Mouse (Mus musculus) G1E (cell line): ENCODE data around the gene Ppbp. TPM values are rescaled to one million over a fixed set of nuclear protein-coding genes. Genes with fewer than 3 reads are reported as not detected.
"Not testable (repeated sequence)": the region's sequence is repeated elsewhere in the genome, so short reads cannot be mapped to it uniquely, and the experiment has no call there.

Source experiments
- ATAC-seq: 2 replicates; pipeline ENCODE4 v1.8.0; 2016; ENCODE audit warnings: mild to moderate bottlenecking; ENCODE audit not compliant: insufficient number of reproducible peaks, poor library complexity, low FRiP score, severe bottlenecking; ENCODE audit errors: extremely low read depth
- DNase-seq: peaks from one replicate; pipeline ENCODE4 v3.0.0; 2012; ENCODE audit warnings: low spot score
- H3K27me3 ChIP-seq: 2 replicates; pipeline ENCODE4 v1.6.1; 2012; ENCODE audit warnings: mild to moderate bottlenecking, low read length, inconsistent platforms; ENCODE audit not compliant: insufficient read depth
- H3K36me3 ChIP-seq: replicated peaks from 2 replicates; pipeline ENCODE3; 2012; ENCODE audit warnings: mild to moderate bottlenecking, inconsistent platforms
- H3K4me1 ChIP-seq: 2 replicates; pipeline ENCODE4 v1.6.1; 2012; ENCODE audit warnings: low read depth, low read length, inconsistent platforms, mixed read lengths; ENCODE audit not compliant: insufficient read depth
- H3K4me3 ChIP-seq: 2 replicates; pipeline ENCODE4 v1.5.1; 2012; ENCODE audit warnings: low read depth, mild to moderate bottlenecking, inconsistent platforms, low read length, moderate library complexity, mixed read lengths
- H3K9me3 ChIP-seq: replicated peaks from 2 replicates; pipeline ENCODE4 v1.6.1; 2012; ENCODE audit warnings: inconsistent platforms
- CTCF ChIP-seq: IDR thresholded peaks from 2 replicates; pipeline ENCODE4 v1.5.1; 2012; ENCODE audit warnings: low read depth, low read length, inconsistent platforms, mixed read lengths
- GATA1 ChIP-seq: IDR thresholded peaks from 2 replicates; pipeline ENCODE4 v1.6.1; 2012; ENCODE audit warnings: borderline replicate concordance, low read length, inconsistent platforms, mixed read lengths
- GATA2 ChIP-seq: IDR thresholded peaks from 2 replicates; pipeline ENCODE4 v1.6.1; 2012; ENCODE audit warnings: low read depth, low read length, inconsistent platforms, borderline replicate concordance
- POLR2AphosphoS5 ChIP-seq: IDR thresholded peaks from 2 replicates; pipeline ENCODE4 v1.6.1; 2012; ENCODE audit warnings: low read depth, low read length, inconsistent platforms; ENCODE audit not compliant: insufficient replicate concordance
- TAL1 ChIP-seq: conservative IDR thresholded peaks from 2 replicates; pipeline ENCODE4 v1.6.1; 2012; ENCODE audit warnings: low read depth, low read length, inconsistent platforms, mixed read lengths
- polyA plus RNA-seq: library from polyadenylated mRNA; stranded (reverse); fragments of >175 nt; gene quantifications from 2 replicates; pipeline ENCODE4 v1.2.3, GENCODE M21; 2012
- total RNA-seq, 2 experiments: library from RNA; stranded (forward) in 1 of 2; stranded (reverse) in 1 of 2; fragments of 200-1000 nt in 1 of 2; fragments of >200 nt in 1 of 2; fragmentation: Nextera tagmentation in 1 of 2; gene quantifications; 2 replicates each; pipeline ENCODE4 v1.2.3; 2014 to 2017

Gene Ppbp
- total and polyA plus RNA-seq, 3 experiments: 0.51 to 9.5 (median 1.4) TPM

DNA sequence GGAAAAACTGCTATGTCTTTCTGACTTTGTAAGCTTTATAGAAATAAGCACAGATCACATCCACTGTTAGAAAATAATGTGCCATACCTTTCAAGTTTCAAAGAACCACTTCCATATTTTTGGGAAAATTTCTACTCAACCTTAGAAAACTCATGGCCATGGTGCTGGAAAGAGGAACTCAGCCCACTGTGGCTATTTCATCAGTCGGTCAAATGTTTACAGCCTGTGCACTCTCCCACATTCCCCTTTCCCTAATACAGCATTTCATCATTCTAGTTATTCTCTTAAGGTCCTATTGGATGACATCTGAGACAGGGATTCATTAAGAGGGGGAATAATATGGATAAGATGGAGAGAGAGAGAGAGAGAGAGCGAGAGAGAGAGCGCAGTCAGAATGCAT is 15.4 kb downstream of the Ppbp start:
- DNase-seq: no peak
- H3K36me3 ChIP-seq: no peaks in the 10 kb centered on the region
- peaks cover 39% of the 10 kb centered on the region for H3K4me1 ChIP-seq
- no peaks in the 10 kb centered on the region for H3K27me3 ChIP-seq
- ATAC-seq: no peak
- no peaks in the 10 kb centered on the region for H3K9me3 ChIP-seq
- TF ChIP-seq TAL1 (no peak), GATA1 (no peak), GATA2 (no peak), CTCF (no peak), POLR2AphosphoS5 (no peak)
- no peak overlapping the region for H3K4me3 ChIP-seq

DNA sequence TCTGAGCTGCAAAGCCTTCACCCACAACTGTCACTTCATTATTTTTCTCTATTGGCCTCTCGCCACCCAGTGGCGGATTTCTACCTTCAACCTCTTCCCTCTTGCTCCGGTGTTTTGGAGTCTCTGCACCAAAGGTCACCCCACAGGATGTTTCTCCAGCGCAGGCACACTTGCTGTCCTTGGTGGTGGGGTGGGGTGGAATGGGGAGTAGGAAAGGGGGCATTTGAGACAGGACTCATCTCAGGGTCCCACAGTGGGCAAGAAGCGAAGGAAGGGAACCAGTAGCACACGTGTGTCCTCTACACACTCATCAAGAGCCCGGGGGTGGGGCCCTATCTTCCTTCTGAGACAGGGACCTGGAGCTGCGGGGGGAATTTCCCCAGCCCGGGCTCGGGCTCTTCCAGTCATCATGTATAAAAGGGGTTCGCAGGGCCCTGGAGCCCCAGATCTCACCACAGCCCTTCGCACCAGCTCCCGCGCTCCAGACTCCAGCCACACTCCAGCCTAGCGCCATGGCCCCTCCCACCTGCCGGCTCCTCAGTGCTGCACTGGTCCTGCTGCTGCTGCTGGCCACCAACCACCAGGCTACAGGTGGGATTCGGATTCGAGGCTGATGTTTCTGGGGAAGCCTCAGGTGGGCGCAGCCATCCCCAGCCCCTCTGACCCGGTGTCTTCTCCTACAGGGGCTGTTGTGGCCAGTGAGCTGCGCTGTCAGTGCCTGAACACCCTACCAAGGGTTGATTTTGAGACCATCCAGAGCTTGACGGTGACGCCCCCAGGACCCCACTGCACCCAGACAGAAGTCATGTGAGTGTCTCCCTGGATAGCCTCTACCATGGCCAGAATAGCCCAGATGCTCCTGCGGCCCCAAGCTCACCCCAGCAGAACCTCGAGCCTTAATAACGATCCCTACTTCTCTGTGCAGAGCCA is 17.6 kb downstream of the Ppbp start, which contains the start of gene Cxcl3:
TSS of gene Cxcl3 (plus strand) at position 445 of the 930 bp plus-strand sequence.
- Histone ChIP-seq H3K4me1 (peaks cover 32% of the 10 kb centered on the region), H3K27me3 (no peaks in the 10 kb centered on the region; the same call in 1 of the 2 replicates), H3K4me3 (peak within 1 kb of the TSS; percentile 6; the same call in 1 of the 2 replicates), H3K9me3 (no peaks in the 10 kb centered on the region), H3K36me3 (no peaks in the 10 kb centered on the region)
- peak; percentile 57 for ATAC-seq
- DNase-seq: peak; percentile 15
- TF ChIP-seq CTCF: no peak
- TF ChIP-seq GATA2: no peak
- TF ChIP-seq GATA1: no peak
- no peak for TF ChIP-seq POLR2AphosphoS5
- TF ChIP-seq TAL1: no peak

DNA sequence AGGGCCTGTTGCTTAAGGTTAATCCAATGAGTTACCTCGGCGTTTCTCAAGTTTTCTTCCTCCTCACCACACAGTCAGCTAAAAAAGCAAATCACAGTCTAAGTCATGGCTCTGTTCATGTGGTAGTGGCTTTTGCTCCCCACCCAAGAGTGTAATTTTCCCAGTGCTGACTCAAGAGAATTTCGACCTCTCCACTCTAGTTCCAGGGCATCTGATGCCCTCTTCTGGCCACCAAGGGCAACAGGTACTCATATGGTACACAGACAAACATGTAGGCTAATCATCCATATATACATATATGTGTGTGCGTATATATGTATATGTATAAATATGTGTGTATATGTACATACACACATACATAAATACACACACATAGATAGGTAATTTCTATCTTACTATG is 19.8 kb downstream of the Ppbp start:
- no peaks in the 10 kb centered on the region for H3K9me3 ChIP-seq
- no peak overlapping the region for H3K4me3 ChIP-seq
- peaks cover 7% of the 10 kb centered on the region; the same call in 1 of the 2 replicates for H3K27me3 ChIP-seq
- DNase-seq (peak; percentile 10), ATAC-seq (no peak; the same call in 1 of the 2 replicates)
- TF ChIP-seq CTCF: 0 out of 2 replicates have a peak, but pooled peaks have one; percentile 23
- TF ChIP-seq POLR2AphosphoS5: no peak
- no peaks in the 10 kb centered on the region for H3K36me3 ChIP-seq
- peaks cover 24% of the 10 kb centered on the region for H3K4me1 ChIP-seq

DNA sequence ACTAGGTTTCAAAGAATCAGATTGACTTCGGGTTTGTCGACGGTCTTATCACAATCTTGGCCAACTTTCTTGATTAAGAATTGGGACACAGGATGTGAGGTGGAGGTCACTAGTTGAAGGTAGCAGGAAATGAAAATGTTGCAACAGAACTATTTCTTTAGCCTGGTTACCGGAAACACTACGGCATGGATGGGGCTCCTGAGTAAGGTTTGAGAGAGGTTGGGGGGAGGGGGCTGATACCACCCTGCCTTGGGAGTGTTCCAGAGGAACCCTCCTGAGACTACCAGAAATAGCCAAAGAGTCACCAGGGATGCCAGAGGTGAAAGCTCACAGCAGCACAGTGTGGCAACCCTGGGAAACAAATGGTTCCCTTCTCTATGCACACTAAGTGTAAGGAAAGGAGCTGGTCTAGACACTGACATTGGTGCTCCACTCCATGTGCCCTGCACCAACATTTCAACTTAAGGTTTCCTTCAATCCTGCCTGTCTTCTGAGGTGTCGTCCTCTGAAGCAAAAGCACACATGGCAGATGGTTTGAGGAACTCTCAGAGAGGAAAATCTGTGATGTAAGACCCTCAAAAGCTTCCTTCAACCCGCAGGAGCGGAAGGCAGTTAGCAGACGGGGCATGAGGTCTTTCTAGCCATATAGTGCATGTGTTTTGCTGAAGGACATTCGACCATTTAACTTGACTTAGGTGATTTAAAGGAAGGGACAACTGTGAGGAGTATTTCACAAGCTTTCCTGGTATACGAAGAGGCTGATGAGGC is 21.2 kb downstream of the Ppbp start:
- no peak for DNase-seq
- Histone ChIP-seq H3K9me3 (no peaks in the 10 kb centered on the region), H3K4me3 (no peak overlapping the region), H3K36me3 (no peaks in the 10 kb centered on the region), H3K27me3 (peaks cover 7% of the 10 kb centered on the region; the same call in 1 of the 2 replicates), H3K4me1 (peaks cover 20% of the 10 kb centered on the region)
- no peak for ATAC-seq
- TF ChIP-seq TAL1: no peak
- TF ChIP-seq GATA1: no peak
- no peak for TF ChIP-seq GATA2
- no peak for TF ChIP-seq CTCF
- TF ChIP-seq POLR2AphosphoS5: no peak

DNA sequence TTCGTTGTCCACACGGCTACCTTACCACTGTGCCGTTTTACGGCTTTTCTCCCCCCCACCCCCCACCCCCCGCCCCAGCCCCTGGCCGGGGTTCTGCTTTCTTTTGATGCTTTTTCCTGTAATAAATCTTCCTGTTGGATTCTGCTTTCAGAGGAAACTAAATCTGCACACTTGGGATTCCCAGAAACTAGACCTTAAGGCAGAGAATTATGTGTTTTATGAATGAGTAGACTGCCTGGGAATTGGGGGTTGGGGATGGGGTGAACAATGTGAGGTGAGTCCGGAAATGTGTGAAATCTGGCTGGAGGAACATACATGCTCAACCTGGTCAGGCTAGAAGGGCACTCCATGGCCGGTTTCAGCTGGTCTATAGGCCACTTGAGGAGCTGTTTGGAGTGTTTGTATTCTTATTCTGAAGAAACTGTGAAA is 21.8 kb downstream of the Ppbp start:
- Histone ChIP-seq H3K36me3 (no peaks in the 10 kb centered on the region), H3K27me3 (peaks cover 7% of the 10 kb centered on the region; the same call in 1 of the 2 replicates), H3K4me1 (peaks cover 15% of the 10 kb centered on the region), H3K9me3 (no peaks in the 10 kb centered on the region), H3K4me3 (no peak overlapping the region)
- ATAC-seq (no peak), DNase-seq (no peak)
- TF ChIP-seq GATA1 (no peak), CTCF (no peak), POLR2AphosphoS5 (no peak), TAL1 (no peak), GATA2 (no peak)

DNA sequence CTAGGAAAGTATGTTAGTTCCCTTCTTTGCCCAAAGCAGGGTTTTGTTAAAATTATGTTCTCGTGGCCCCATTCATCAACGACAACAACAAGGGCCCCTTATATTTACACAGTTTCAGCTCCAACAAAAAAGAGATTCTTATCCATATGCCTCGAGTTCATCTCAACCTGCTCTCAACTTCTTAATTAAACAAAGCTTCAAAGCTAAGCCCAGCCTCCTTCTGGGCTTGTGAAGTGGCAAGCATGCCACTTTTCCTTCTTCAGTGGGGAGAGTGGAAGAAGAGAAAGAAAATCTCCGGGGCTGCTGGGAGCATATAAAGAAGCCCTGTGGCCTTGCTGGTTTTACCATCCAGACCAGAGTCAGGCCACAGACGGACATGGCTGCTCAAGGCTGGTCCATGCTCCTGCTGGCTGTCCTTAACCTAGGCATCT is 25.9 kb downstream of the Ppbp start, which contains the start of gene Cxcl15:
TSS of gene Cxcl15 (plus strand) at position 340 of the 431 bp plus-strand sequence.
- TF ChIP-seq POLR2AphosphoS5: no peak
- TF ChIP-seq TAL1: no peak
- no peak for TF ChIP-seq GATA1
- no peak for TF ChIP-seq GATA2
- TF ChIP-seq CTCF: no peak
- no peaks in the 10 kb centered on the region for H3K36me3 ChIP-seq
- no peaks in the 10 kb centered on the region for H3K4me1 ChIP-seq
- DNase-seq (no peak), ATAC-seq (no peak)
- no peaks in the 10 kb centered on the region for H3K9me3 ChIP-seq
- H3K4me3 ChIP-seq: no peak within 1 kb of the TSS
- H3K27me3 ChIP-seq: peaks cover 7% of the 10 kb centered on the region; the same call in 1 of the 2 replicates

DNA sequence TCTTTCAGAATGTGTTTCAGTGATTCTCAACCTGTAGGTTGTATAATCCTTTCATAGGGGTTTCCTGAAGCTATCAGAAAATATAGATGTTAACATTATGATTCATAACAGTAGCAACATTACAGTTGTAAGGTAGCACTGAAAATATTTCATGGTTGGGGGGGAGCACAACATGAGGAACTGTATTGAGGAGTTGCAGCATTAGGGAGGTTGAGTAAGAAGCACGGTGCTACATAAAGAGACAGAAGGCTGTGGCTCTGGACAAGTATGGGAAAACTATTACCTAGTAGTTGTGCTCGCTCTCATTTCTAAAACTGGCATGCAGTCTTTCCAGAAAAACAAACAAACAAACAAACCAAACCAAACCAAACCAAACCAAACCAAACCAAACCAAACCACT is 27.1 kb downstream of the Ppbp start:
- not testable (repeated sequence) for DNase-seq, ATAC-seq

More for the DNA sequence above, 27.1 kb downstream of the Ppbp start:
- H3K36me3 ChIP-seq, H3K4me3 ChIP-seq, H3K27me3 ChIP-seq, H3K9me3 ChIP-seq, H3K4me1 ChIP-seq: not testable (repeated sequence)
